Mouse (Mus musculus): ENCODE results near the gene 1110002E22Rik. TPM values are rescaled to one million over a fixed set of nuclear protein-coding genes. Genes with fewer than 3 reads are reported as not detected.

Gene 1110002E22Rik
- polyA plus RNA-seq, 1 experiment: 0.74 TPM

DNA sequence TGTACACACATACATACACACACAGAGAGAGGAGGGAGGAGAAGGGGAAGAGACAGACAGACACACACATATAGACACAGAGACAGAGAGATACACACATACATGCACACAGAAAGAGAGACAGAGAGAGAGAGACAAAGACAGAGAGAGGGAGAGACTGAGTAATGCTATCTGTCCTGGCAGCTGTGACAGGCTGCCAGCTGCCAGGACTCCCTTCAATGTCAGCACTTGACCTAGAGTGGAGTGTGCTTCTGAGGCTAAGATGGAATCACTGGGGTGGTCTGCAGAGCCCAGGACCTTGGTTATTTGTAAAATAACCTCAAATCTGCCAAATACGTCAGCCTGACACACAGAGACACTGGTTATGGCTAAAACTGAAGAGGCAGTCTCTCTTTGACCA, 32.9 kb downstream of the 1110002E22Rik start:
- WGBS: 100% methylated on average over 1 of the region's 1 CpGs
- no peak for TF ChIP-seq POLR2A (IDR thresholded peaks at IDR 0.05; ENCODE audit: control insufficient read depth, extremely low read depth, insufficient read depth, low read length, poor library complexity)
- no peak for TF ChIP-seq CTCF (IDR thresholded peaks at IDR 0.05; ENCODE audit: borderline replicate concordance, control insufficient read depth, extremely low read depth, insufficient read depth, low read length, poor library complexity)
- DNase-seq: no peak
- Histone ChIP-seq H3K27ac (ENCODE audit: control insufficient read depth, insufficient read depth, low read length) (no peak overlapping the region), H3K4me3 (ENCODE audit: control insufficient read depth, insufficient read depth, low read length) (no peak overlapping the region), H3K4me1 (replicated peaks; ENCODE audit: control insufficient read depth, insufficient read depth, low read length) (no peaks in the 10 kb centered on the region), H3K27me3 (ENCODE audit: control insufficient read depth, insufficient read depth, low read length) (no peaks in the 10 kb centered on the region), H3K36me3 (ENCODE audit: control insufficient read depth, insufficient read depth, low read length) (no peaks in the 10 kb centered on the region)

DNA sequence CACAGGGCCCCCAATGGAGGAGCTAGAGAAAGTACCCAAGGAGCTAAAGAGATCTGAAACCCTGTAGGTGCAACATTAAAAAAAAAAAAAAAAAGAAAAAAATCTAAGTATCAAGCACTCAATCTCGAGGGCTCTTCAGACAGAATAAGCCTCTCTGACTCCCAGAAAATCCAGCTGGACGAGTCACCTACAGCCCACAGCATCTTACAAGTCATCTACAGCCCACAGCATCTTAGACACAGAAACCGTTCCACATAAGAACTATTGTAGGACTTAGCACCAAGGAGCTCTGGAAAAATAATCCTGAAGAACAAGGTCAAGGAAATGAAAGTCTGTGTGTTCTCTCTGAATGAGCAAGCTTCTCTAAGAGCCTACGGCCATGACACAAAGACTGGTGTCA, 37.1 kb downstream of the 1110002E22Rik start:
- TF ChIP-seq CTCF (IDR thresholded peaks at IDR 0.05; ENCODE audit: borderline replicate concordance, control insufficient read depth, extremely low read depth, insufficient read depth, low read length, poor library complexity) (no peak), POLR2A (IDR thresholded peaks at IDR 0.05; ENCODE audit: control insufficient read depth, extremely low read depth, insufficient read depth, low read length, poor library complexity) (no peak)
- no peaks in the 10 kb centered on the region for H3K27me3 ChIP-seq (ENCODE audit: control insufficient read depth, insufficient read depth, low read length)
- H3K4me1 ChIP-seq (replicated peaks; ENCODE audit: control insufficient read depth, insufficient read depth, low read length): no peaks in the 10 kb centered on the region
- H3K27ac ChIP-seq (ENCODE audit: control insufficient read depth, insufficient read depth, low read length): no peak overlapping the region
- H3K4me3 ChIP-seq (ENCODE audit: control insufficient read depth, insufficient read depth, low read length): no peak overlapping the region
- DNase-seq: no peak
- 92% methylated on average over 4 of the region's 4 CpGs for WGBS
- H3K36me3 ChIP-seq (ENCODE audit: control insufficient read depth, insufficient read depth, low read length): no peaks in the 10 kb centered on the region

- WGBS: 90% methylated on average over 4 of the region's 4 CpGs
- Histone ChIP-seq H3K4me3 (ENCODE audit: control insufficient read depth, insufficient read depth, low read length) (no peak overlapping the region), H3K4me1 (replicated peaks; ENCODE audit: control insufficient read depth, insufficient read depth, low read length) (no peaks in the 10 kb centered on the region), H3K27me3 (ENCODE audit: control insufficient read depth, insufficient read depth, low read length) (no peaks in the 10 kb centered on the region), H3K27ac (ENCODE audit: control insufficient read depth, insufficient read depth, low read length) (no peak overlapping the region), H3K36me3 (ENCODE audit: control insufficient read depth, insufficient read depth, low read length) (no peaks in the 10 kb centered on the region)
- TF ChIP-seq POLR2A (IDR thresholded peaks at IDR 0.05; ENCODE audit: control insufficient read depth, extremely low read depth, insufficient read depth, low read length, poor library complexity) (no peak), CTCF (IDR thresholded peaks at IDR 0.05; ENCODE audit: borderline replicate concordance, control insufficient read depth, extremely low read depth, insufficient read depth, low read length, poor library complexity) (no peak)
- DNase-seq: no peak
Measured at GRCm38 (mm10) chr3:138103690-138104089, 38.8 kb downstream of the 1110002E22Rik start.

DNA sequence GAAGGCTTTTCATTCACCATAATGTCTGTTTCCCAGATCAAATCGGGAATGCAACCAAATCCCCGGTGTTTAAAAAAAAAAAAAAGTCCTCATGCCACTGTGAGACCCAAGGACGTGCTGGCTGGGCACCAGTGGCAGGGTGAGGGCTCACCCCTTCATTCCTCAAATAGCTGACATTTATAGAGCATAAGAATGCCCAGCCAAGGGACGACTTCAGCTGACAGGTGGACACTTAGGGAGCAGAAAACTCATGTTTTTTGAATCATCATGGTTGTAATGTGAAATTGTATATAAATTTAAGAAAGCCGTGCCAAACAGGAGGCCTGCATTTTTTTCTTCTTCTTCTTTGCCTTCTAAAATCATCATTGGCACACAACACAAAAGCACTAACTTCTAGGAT, 40.2 kb downstream of the 1110002E22Rik start:
- 94% methylated on average over 5 of the region's 5 CpGs for WGBS
- H3K27ac ChIP-seq (ENCODE audit: control insufficient read depth, insufficient read depth, low read length): no peak overlapping the region
- TF ChIP-seq POLR2A (IDR thresholded peaks at IDR 0.05; ENCODE audit: control insufficient read depth, extremely low read depth, insufficient read depth, low read length, poor library complexity) (no peak), CTCF (IDR thresholded peaks at IDR 0.05; ENCODE audit: borderline replicate concordance, control insufficient read depth, extremely low read depth, insufficient read depth, low read length, poor library complexity) (no peak)
- DNase-seq: no peak
- H3K4me3 ChIP-seq (ENCODE audit: control insufficient read depth, insufficient read depth, low read length): no peak overlapping the region
- H3K4me1 ChIP-seq (replicated peaks; ENCODE audit: control insufficient read depth, insufficient read depth, low read length): no peaks in the 10 kb centered on the region
- H3K36me3 ChIP-seq (ENCODE audit: control insufficient read depth, insufficient read depth, low read length): no peaks in the 10 kb centered on the region
- no peaks in the 10 kb centered on the region for H3K27me3 ChIP-seq (ENCODE audit: control insufficient read depth, insufficient read depth, low read length)

DNA sequence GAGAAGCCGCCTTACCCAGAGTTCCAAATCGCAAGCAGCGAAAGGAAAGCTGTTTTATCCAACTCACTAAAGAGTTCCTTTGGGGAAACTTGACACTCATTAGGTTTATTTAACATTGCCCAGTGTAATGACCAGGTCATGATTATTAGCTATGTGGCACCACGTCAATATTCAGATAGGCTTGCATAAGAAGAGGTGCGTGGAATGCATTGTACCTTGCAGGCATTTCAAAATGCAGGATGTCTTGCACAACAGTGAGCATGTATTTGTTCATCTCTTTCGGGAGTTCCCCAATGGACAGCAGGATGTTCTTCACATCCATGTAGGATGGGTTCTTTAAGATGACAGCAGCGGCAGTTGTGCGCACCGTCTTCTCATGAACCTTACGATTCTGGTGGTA, 42.0 kb downstream of the 1110002E22Rik start:
- no peak for TF ChIP-seq POLR2A (IDR thresholded peaks at IDR 0.05; ENCODE audit: control insufficient read depth, extremely low read depth, insufficient read depth, low read length, poor library complexity)
- TF ChIP-seq CTCF (IDR thresholded peaks at IDR 0.05; ENCODE audit: borderline replicate concordance, control insufficient read depth, extremely low read depth, insufficient read depth, low read length, poor library complexity): no peak
- Histone ChIP-seq H3K4me1 (replicated peaks; ENCODE audit: control insufficient read depth, insufficient read depth, low read length) (no peaks in the 10 kb centered on the region), H3K4me3 (ENCODE audit: control insufficient read depth, insufficient read depth, low read length) (no peak overlapping the region), H3K27me3 (ENCODE audit: control insufficient read depth, insufficient read depth, low read length) (no peaks in the 10 kb centered on the region), H3K27ac (ENCODE audit: control insufficient read depth, insufficient read depth, low read length) (no peak overlapping the region), H3K36me3 (ENCODE audit: control insufficient read depth, insufficient read depth, low read length) (no peaks in the 10 kb centered on the region)
- 97% methylated on average over 10 of the region's 10 CpGs for WGBS
- DNase-seq: no peak

GRCm38 (mm10) chr3:138110910-138111782, 46.3 kb downstream of the 1110002E22Rik start:
- no peak for DNase-seq
- Histone ChIP-seq H3K4me3 (ENCODE audit: control insufficient read depth, insufficient read depth, low read length) (no peak overlapping the region), H3K27ac (ENCODE audit: control insufficient read depth, insufficient read depth, low read length) (no peak overlapping the region), H3K27me3 (ENCODE audit: control insufficient read depth, insufficient read depth, low read length) (no peaks in the 10 kb centered on the region), H3K4me1 (replicated peaks; ENCODE audit: control insufficient read depth, insufficient read depth, low read length) (no peaks in the 10 kb centered on the region), H3K36me3 (ENCODE audit: control insufficient read depth, insufficient read depth, low read length) (no peaks in the 10 kb centered on the region)
- WGBS: 95% methylated on average over 19 of the region's 19 CpGs
- TF ChIP-seq CTCF (IDR thresholded peaks at IDR 0.05; ENCODE audit: borderline replicate concordance, control insufficient read depth, extremely low read depth, insufficient read depth, low read length, poor library complexity) (no peak), POLR2A (IDR thresholded peaks at IDR 0.05; ENCODE audit: control insufficient read depth, extremely low read depth, insufficient read depth, low read length, poor library complexity) (no peak)

Data from thymus, adult 2 months (tissue).